Mouse (Mus musculus): Measurements from ENCODE around the gene Psmd11. TPM values are rescaled to one million over a fixed set of nuclear protein-coding genes. Genes with fewer than 3 reads are reported as not detected.

The Psmd11 gene
- total RNA-seq, 1 experiment from 2014 or later = 44.7 TPM

DNA sequence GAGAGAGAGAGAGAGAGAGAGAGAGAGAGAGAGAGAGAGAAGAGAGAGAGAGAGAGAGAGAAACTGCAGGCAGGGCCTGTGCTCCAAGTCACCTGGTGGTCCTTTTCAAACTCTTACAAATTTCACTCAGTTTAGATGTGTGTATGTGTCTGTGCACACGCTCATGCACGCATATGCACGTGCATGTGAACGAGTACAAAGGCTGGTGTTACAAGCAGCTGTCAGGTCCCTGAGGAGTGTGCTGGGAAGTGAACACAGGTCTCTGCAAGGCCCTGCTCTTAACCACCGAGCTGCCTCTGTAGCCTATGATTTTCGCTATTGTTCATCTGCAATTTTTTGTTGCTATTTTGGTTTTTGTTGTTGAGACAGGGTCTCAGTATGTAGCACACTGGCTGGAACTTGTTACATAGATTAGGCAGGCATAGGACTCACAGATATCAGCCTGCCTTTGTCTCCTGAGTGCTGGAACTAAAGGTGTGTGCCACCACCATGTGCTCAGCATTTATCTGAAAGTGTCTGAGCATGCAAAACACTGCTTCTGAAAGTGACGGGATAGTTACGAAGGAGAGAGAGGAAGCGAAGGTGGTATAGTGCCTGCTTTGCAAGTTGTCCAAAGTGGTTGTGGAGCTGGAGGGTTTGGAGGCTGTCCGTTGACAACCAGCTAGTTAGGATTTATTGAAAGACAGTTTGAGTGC lies 69.0 kb downstream of the Psmd11 start:
- ATAC-seq (ENCODE audit: extremely low read depth, insufficient number of reproducible peaks, low FRiP score, poor library complexity, severe bottlenecking) = no peak

DNA sequence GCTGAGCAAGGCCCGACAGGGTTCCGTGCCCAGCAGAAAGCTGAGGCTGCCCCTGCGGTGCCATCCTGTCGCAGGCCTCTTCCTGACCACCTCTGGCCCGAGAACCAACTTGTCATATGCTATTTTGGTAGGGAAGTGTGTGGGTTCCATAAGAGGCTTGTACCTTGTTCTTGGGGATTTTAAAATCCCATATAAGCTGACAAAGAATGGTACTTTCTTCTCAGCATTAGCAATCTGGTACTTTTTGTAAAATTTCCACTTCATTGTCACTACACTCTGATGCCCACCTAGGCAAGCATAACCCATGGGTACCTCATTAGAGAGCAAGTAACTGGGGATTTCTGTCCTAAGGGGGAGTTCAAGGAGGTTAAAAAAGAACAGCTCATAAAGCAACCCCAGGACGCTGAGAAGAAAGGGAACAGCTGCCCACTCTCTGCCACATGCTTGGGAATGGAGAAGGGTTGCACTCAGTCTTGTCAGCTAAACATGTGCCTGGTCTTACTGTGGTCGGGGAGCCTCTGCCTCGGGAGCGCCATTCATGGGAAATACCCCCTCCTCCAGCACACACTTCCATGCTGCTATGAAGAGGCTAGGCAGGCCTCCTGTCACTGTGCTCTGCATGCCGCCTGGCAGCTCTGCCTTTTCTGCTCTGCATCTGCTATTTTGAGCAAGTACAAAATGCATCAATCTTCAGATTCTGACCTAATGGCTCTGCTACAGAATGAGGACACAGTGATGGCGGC lies 70.1 kb downstream of the Psmd11 start:
- no peak for ATAC-seq (ENCODE audit: extremely low read depth, insufficient number of reproducible peaks, low FRiP score, poor library complexity, severe bottlenecking)

- ATAC-seq (ENCODE audit: extremely low read depth, insufficient number of reproducible peaks, low FRiP score, poor library complexity, severe bottlenecking) = no peak
These were observed 71.1 kb downstream of the Psmd11 start for GRCm38 (mm10) chr11:80499550-80499952.

- no peak for ATAC-seq (ENCODE audit: extremely low read depth, insufficient number of reproducible peaks, low FRiP score, poor library complexity, severe bottlenecking)
These were observed 74.9 kb downstream of the Psmd11 start for GRCm38 (mm10) chr11:80503281-80503680.

DNA sequence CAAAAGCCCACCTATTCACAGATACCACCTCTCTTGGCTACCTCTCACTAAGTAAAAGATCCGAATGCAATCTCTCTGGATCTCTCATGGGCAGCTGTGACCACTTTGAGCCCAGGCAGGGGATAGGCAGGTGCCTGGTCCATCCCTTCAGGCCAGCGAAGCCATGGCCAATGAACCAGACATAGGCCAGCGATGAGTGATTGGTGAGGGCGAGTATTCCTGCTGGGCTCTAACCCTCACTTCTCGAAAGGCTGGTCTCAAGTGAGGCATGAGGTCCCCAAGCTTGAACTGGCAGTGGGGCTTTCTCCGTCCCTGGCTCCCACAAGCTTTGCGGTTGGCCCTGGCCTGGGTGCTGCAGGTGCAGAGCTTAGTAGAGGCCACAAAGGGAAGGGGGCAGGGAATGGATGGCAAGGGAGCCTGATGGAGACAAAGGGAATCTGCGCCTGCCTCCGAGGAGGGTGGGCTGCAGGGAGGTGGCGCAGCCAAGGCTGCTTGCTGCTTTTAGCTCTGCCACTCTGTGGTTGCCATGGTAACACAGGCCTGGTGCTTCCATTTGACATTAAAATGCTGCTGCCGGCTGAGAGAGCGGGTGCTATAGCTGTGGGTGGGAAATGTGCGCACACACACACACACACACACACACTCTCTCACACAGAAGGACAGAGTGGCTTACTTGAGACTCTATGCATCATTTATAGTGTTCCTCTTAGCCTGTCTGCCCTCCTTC lies 75.5 kb downstream of the Psmd11 start:
- ATAC-seq (ENCODE audit: extremely low read depth, insufficient number of reproducible peaks, low FRiP score, poor library complexity, severe bottlenecking) = no peak

- peak; percentile 36 for ATAC-seq (ENCODE audit: extremely low read depth, insufficient number of reproducible peaks, low FRiP score, poor library complexity, severe bottlenecking)
These were observed 76.3 kb downstream of the Psmd11 start for GRCm38 (mm10) chr11:80504519-80505385.

DNA sequence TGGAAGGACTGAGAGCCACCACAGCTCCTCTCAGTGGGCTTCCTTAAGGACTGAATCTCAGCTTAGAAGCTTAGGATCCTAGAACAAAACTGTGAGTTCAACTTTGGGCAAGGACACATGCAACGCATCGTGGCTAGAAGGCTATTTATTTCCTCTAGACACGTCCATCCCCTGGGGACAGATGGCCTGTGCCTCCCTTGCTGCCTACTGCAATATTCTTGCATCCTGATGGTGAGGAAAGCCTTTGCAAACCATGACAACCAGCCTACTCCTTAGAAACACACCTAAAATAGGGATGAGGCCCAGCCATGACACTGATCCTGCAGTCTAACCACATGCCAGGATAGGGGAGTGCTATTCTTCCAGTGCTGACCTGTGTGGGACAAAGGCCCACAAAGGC lies 77.2 kb downstream of the Psmd11 start:
- no peak for ATAC-seq (ENCODE audit: extremely low read depth, insufficient number of reproducible peaks, low FRiP score, poor library complexity, severe bottlenecking)

- no peak for ATAC-seq (ENCODE audit: extremely low read depth, insufficient number of reproducible peaks, low FRiP score, poor library complexity, severe bottlenecking)
These were observed 78.1 kb downstream of the Psmd11 start for GRCm38 (mm10) chr11:80506483-80506882.

GRCm38 (mm10) chr11:80507791-80508190 lies 79.4 kb downstream of the Psmd11 start:
- ATAC-seq (ENCODE audit: extremely low read depth, insufficient number of reproducible peaks, low FRiP score, poor library complexity, severe bottlenecking) = no peak

GRCm38 (mm10) chr11:80508361-80509175 lies 80.2 kb downstream of the Psmd11 start:
- ATAC-seq (ENCODE audit: extremely low read depth, insufficient number of reproducible peaks, low FRiP score, poor library complexity, severe bottlenecking) = peak; percentile 67

DNA sequence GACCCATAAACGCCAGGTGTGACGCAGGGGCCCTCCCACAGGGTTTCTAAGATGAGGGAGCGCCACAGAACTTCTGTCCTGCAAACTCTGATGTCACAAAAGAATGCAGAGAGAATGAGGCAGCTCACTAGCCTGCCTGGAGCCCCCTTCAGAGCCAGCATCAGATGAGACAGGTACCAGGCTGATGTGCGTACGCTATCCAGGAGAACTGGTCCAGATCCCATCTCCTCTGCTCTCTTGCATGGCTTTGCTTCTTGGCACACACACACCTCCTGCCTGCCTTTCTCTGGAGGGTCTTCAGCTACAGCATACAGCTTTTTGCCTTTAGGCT lies 80.7 kb downstream of the Psmd11 start:
- ATAC-seq (ENCODE audit: extremely low read depth, insufficient number of reproducible peaks, low FRiP score, poor library complexity, severe bottlenecking) = no peak

DNA sequence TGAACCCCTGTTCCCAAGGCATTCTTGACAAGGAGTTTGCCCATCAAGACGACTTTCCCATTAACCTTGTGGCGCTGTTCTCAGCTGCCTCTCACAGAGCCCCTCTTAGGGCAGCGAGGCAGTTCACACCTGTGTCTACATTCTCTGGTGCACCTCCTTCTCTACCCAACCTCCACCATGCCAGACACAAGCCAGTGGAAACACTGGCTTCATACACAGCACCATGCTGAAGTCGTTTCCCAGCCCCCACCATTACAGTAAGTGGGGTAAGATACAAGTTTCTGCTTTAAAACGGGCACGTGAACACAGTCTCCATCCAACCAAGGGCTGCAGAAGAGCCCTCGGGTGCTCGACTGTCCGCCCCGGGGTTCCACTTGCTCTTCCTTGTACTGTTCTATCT lies 81.7 kb downstream of the Psmd11 start:
- no peak for ATAC-seq (ENCODE audit: extremely low read depth, insufficient number of reproducible peaks, low FRiP score, poor library complexity, severe bottlenecking)

- no peak for ATAC-seq (ENCODE audit: extremely low read depth, insufficient number of reproducible peaks, low FRiP score, poor library complexity, severe bottlenecking)
These were observed 84.1 kb downstream of the Psmd11 start for GRCm38 (mm10) chr11:80512313-80513056.

GRCm38 (mm10) chr11:80513796-80514195 lies 85.4 kb downstream of the Psmd11 start:
- no peak for ATAC-seq (ENCODE audit: extremely low read depth, insufficient number of reproducible peaks, low FRiP score, poor library complexity, severe bottlenecking)

GRCm38 (mm10) chr11:80515346-80515745 lies 86.9 kb downstream of the Psmd11 start:
- no peak for ATAC-seq (ENCODE audit: extremely low read depth, insufficient number of reproducible peaks, low FRiP score, poor library complexity, severe bottlenecking)

DNA sequence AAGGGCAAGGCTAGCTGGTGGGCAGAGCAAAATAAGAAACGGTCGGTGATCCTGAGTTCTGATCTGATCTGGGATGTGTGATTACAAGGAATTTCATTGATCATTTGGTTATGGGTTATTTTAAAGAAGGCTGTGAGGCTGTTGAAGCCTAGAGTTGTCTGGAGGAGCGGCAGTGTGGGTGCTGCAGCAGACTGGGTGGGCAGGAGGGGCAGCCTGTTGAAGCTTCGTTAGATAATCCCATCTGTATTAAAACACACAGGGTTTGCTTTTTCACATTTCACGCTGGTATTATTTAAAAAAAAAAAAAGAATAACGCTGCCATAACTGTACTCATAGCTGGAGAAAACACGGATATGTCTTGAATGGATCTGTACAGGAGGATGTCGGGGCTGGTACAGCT lies 87.5 kb downstream of the Psmd11 start:
- no peak for ATAC-seq (ENCODE audit: extremely low read depth, insufficient number of reproducible peaks, low FRiP score, poor library complexity, severe bottlenecking)

- no peak for ATAC-seq (ENCODE audit: extremely low read depth, insufficient number of reproducible peaks, low FRiP score, poor library complexity, severe bottlenecking)
These were observed 90.3 kb downstream of the Psmd11 start for GRCm38 (mm10) chr11:80518421-80519367.

All from neutrophil, adult 5-6 weeks (primary cell).